Mouse (Mus musculus): ENCODE measurements around the gene Lhpp.

Gene Lhpp

GRCm38 (mm10) chr7:132713483-132714126 is 103.2 kb downstream of the Lhpp start:
- peak; percentile 80 for DNase-seq

GRCm38 (mm10) chr7:132714236-132714923 is 103.9 kb downstream of the Lhpp start:
- DNase-seq, result peak; percentile 76

- no peak for DNase-seq
Measured at GRCm38 (mm10) chr7:132715259-132715658, 104.8 kb downstream of the Lhpp start.

- no peak for DNase-seq
Measured at GRCm38 (mm10) chr7:132719570-132719969, 109.1 kb downstream of the Lhpp start.

- DNase-seq, result no peak
Measured at GRCm38 (mm10) chr7:132720562-132720961, 110.1 kb downstream of the Lhpp start.

GRCm38 (mm10) chr7:132722401-132723370 is 112.2 kb downstream of the Lhpp start:
- peak; percentile 69 for DNase-seq

- peak; percentile 93 for DNase-seq
Measured at GRCm38 (mm10) chr7:132723906-132724305, 113.5 kb downstream of the Lhpp start.

- DNase-seq, result peak; percentile 45
Measured at GRCm38 (mm10) chr7:132724501-132725062, 114.1 kb downstream of the Lhpp start.

- peak; percentile 18 for DNase-seq
Measured at GRCm38 (mm10) chr7:132726106-132726861, 115.8 kb downstream of the Lhpp start.

- peak; percentile 60 for DNase-seq
Measured at GRCm38 (mm10) chr7:132729093-132729831, 118.8 kb downstream of the Lhpp start.

- DNase-seq, result no peak
Measured at GRCm38 (mm10) chr7:132730510-132730909, 120.1 kb downstream of the Lhpp start.

- DNase-seq, result no peak
Measured at GRCm38 (mm10) chr7:132731558-132731957, 121.1 kb downstream of the Lhpp start.

- no peak for DNase-seq
Measured at GRCm38 (mm10) chr7:132732136-132732789, 121.8 kb downstream of the Lhpp start.

- peak; percentile 66 for DNase-seq
Measured at GRCm38 (mm10) chr7:132733521-132733920, 123.1 kb downstream of the Lhpp start.

GRCm38 (mm10) chr7:132734222-132734621 is 123.8 kb downstream of the Lhpp start:
- no peak for DNase-seq

- peak; percentile 70 for DNase-seq
Measured at GRCm38 (mm10) chr7:132735145-132735544, 124.7 kb downstream of the Lhpp start.

GRCm38 (mm10) chr7:132736099-132736862 is 125.8 kb downstream of the Lhpp start:
- peak; percentile 75 for DNase-seq

- DNase-seq, result no peak
Measured at GRCm38 (mm10) chr7:132738844-132739243, 128.4 kb downstream of the Lhpp start.

- DNase-seq, result no peak
Measured at GRCm38 (mm10) chr7:132739829-132740228, 129.4 kb downstream of the Lhpp start.

- no peak for DNase-seq
Measured at GRCm38 (mm10) chr7:132742912-132743311, 132.5 kb downstream of the Lhpp start.

All from kidney, postnatal 14 days (tissue).